Mouse (Mus musculus) spleen, adult 2 months (tissue): ENCODE measurements around the gene Ssr1. TPM values are rescaled to one million over a fixed set of nuclear protein-coding genes. Genes with fewer than 3 reads are reported as not detected.

Experiments used
- DNase-seq, 2 experiments: peaks; one replicate each; pipeline versions ENCODE4 v3.0.0 to v3.0.0-alpha.2; 2012 to 2021; ENCODE audit warnings: low spot score in 2 of 2, low read depth in 1 of 2
- H3K27ac ChIP-seq: fragments of 200-500 bp; 2 replicates; pipeline ENCODE4 v1.5.1; 2012; ENCODE audit warnings: low read length, inconsistent platforms; ENCODE audit not compliant: insufficient read depth
- H3K27me3 ChIP-seq: fragments of 200-500 bp; 2 replicates; pipeline ENCODE4 v1.6.1; 2012; ENCODE audit warnings: mild to moderate bottlenecking, moderate library complexity, low read length, inconsistent platforms; ENCODE audit not compliant: control insufficient read depth, insufficient read depth
- H3K36me3 ChIP-seq: fragments of 200-500 bp; 2 replicates; pipeline ENCODE4 v1.6.1; 2012; ENCODE audit warnings: mild to moderate bottlenecking, low read length, inconsistent platforms; ENCODE audit not compliant: control insufficient read depth, insufficient read depth
- H3K4me1 ChIP-seq: fragments of 200-500 bp; 2 replicates; pipeline ENCODE4 v1.6.1; 2011; ENCODE audit warnings: inconsistent platforms; ENCODE audit not compliant: control insufficient read depth, insufficient read depth, insufficient read length
- H3K4me3 ChIP-seq: fragments of 200-500 bp; 2 replicates; pipeline ENCODE4 v1.5.1; 2011; ENCODE audit warnings: mild to moderate bottlenecking, inconsistent platforms; ENCODE audit not compliant: insufficient read depth, insufficient read length; ENCODE audit errors: extremely low read depth
- CTCF ChIP-seq: fragments of 200-500 bp; IDR thresholded peaks from 2 replicates; pipeline ENCODE4 v1.5.1; 2011; ENCODE audit warnings: mild to moderate bottlenecking, inconsistent platforms; ENCODE audit not compliant: insufficient read depth, insufficient read length, insufficient replicate concordance; ENCODE audit errors: extremely low read depth
- POLR2A ChIP-seq: fragments of 200-500 bp; IDR thresholded peaks from 2 replicates; pipeline ENCODE4 v1.6.1; 2011; ENCODE audit warnings: low read depth, low read length, inconsistent platforms
- WGBS: fragments of 180-500 bp; shearing (Covaris S2); methylation state at CpG from one replicate; pipeline ENCODE4 v1.1.7; 2018; 5-methylcytosine and 5-hydroxymethylcytosine counted together
- polyA plus RNA-seq: library from polyadenylated mRNA; depleted of rRNA; stranded (reverse); fragments of >200 nt; gene quantifications from 2 replicates; pipeline ENCODE4 v1.2.3, GENCODE M21; 2012

The Ssr1 gene
- polyA plus RNA-seq, 1 experiment = 4.1 TPM

GRCm38 (mm10) chr13:37930621-37931020 lies 63.4 kb downstream of the Ssr1 start:
- Histone ChIP-seq H3K4me1 (no peaks in the 10 kb centered on the region), H3K4me3 (no peak overlapping the region), H3K36me3 (peaks cover 52% of the 10 kb centered on the region), H3K27ac (no peak overlapping the region), H3K27me3 (no peaks in the 10 kb centered on the region)
- 97% methylated on average over 23 of the region's 23 CpGs for WGBS
- no peak for TF ChIP-seq POLR2A
- TF ChIP-seq CTCF = no peak
- DNase-seq = no peak

DNA sequence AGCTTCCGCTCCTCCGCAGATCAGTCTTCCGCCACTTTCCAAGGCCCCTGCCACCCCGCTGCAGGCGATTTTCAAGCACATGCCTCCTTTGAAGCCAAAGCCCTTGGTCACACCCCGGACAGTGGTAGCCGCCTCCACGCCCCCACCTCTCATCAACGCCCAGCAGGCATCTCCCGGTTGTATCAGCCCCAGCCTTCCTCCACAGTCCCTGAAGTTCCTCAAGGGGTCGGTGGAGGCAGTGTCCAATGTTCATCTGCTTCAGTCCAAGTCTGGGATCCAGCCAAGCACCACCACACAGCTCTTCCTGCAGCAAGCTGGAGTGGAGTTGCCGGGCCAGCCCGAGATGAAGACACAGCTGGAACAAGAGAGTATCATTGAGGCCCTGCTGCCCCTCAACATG lies 63.9 kb downstream of the Ssr1 start:
- 90% methylated on average over 13 of the region's 13 CpGs for WGBS
- Histone ChIP-seq H3K4me3 (no peak overlapping the region), H3K27ac (no peak overlapping the region), H3K4me1 (no peaks in the 10 kb centered on the region), H3K27me3 (no peaks in the 10 kb centered on the region), H3K36me3 (peaks cover 49% of the 10 kb centered on the region)
- TF ChIP-seq POLR2A (no peak), CTCF (no peak)
- DNase-seq = no peak

GRCm38 (mm10) chr13:37929532-37929931 lies 64.5 kb downstream of the Ssr1 start:
- WGBS = 96% methylated on average over 17 of the region's 17 CpGs
- DNase-seq = no peak
- no peak overlapping the region for H3K4me3 ChIP-seq
- H3K36me3 ChIP-seq = peaks cover 46% of the 10 kb centered on the region
- H3K27ac ChIP-seq = no peak overlapping the region
- H3K4me1 ChIP-seq = no peaks in the 10 kb centered on the region
- no peak for TF ChIP-seq CTCF
- TF ChIP-seq POLR2A = no peak
- H3K27me3 ChIP-seq = no peaks in the 10 kb centered on the region

DNA sequence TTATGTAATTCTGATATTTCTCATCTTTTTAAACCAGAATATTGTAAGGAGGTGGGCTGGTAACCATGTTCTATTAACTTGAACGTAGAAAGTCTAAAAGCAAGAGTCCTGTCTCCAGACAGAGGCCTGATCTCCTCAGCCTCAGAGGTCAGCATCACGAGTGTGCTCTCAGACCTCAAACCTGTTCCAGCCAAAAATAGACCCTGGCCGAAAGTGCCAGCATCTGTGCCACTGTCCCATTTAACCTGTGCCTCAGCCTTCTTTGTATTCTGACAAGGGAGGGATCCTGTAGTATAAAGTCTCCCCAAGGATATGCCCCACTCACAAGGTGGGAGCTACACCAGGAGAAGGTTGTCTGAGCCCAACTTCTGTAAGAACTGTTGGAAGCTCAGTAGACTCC lies 67.6 kb downstream of the Ssr1 start:
- TF ChIP-seq CTCF = no peak
- TF ChIP-seq POLR2A = no peak
- no peaks in the 10 kb centered on the region for H3K27me3 ChIP-seq
- peaks cover 32% of the 10 kb centered on the region for H3K36me3 ChIP-seq

GRCm38 (mm10) chr13:37924461-37924948 lies 69.5 kb downstream of the Ssr1 start:
- 81% methylated on average over 4 of the region's 4 CpGs for WGBS
- Histone ChIP-seq H3K36me3 (peaks cover 18% of the 10 kb centered on the region), H3K4me1 (no peaks in the 10 kb centered on the region), H3K27ac (no peak overlapping the region), H3K27me3 (no peaks in the 10 kb centered on the region), H3K4me3 (no peak overlapping the region)
- no peak for DNase-seq
- TF ChIP-seq CTCF = no peak

More for the DNA sequence above, 67.6 kb downstream of the Ssr1 start:
- WGBS = 89% methylated on average over 3 of the region's 3 CpGs
- Histone ChIP-seq H3K27ac (no peak overlapping the region), H3K4me1 (no peaks in the 10 kb centered on the region), H3K4me3 (no peak overlapping the region)
- no peak for DNase-seq

DNA sequence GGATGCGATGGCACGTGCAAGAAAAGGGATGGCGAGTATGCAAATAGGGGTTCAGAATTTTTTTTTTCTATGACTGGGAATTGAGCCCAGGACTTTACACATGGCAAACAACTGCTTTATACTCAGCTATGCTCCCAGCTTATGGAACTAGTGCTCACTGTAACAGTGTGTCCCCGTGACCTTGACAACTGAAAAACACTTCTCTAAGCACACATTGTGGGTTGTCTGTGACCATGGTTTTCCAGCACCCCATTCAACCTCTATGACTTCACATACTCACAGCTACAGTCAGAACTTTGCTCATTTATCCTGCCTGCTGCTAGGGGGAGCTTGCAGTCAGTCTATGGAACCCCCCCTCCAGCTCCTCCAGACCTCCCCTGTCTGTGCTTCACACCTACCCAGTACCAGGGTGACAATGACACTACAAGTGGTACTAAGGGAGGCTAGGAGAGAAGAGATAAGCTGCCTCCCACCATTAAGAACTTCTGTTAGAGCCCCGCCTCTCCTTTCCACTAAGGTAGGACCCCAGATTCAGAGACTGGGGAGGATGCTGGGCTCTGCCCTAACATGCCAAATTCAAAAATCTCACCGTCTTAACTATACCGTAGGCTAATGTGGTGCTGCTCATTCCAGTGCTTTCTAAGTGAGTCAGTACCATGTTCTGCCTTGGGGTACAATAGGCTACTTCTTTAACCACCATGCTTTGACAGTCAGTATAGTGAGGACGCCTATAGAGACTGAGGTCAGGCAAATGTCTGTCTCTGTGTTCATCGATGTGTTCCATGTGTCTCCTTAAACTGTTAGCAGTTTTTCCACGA lies 70.2 kb downstream of the Ssr1 start:
- no peaks in the 10 kb centered on the region for H3K27me3 ChIP-seq
- H3K27ac ChIP-seq = no peak overlapping the region
- H3K4me1 ChIP-seq = no peaks in the 10 kb centered on the region
- H3K4me3 ChIP-seq = no peak overlapping the region
- peaks cover 14% of the 10 kb centered on the region for H3K36me3 ChIP-seq
- TF ChIP-seq POLR2A = no peak
- no peak for TF ChIP-seq CTCF
- 81% methylated on average over 10 of the region's 10 CpGs for WGBS
- no peak for DNase-seq

GRCm38 (mm10) chr13:37923091-37923490 lies 70.9 kb downstream of the Ssr1 start:
- no peak for TF ChIP-seq CTCF
- Histone ChIP-seq H3K4me1 (no peaks in the 10 kb centered on the region), H3K36me3 (peaks cover 17% of the 10 kb centered on the region), H3K27me3 (no peaks in the 10 kb centered on the region), H3K27ac (no peak overlapping the region), H3K4me3 (no peak overlapping the region)
- 51% methylated on average over 4 of the region's 4 CpGs for WGBS
- no peak for DNase-seq
